Mouse (Mus musculus) liver, postnatal 0 days (tissue): ENCODE measurements around the gene Prl2c1.

Experiments
- CTCF ChIP-seq: sonication (generic); IDR thresholded peaks from 2 replicates; pipeline ENCODE4 v1.5.1; 2016; ENCODE audit warnings: antibody characterized with exemption, low read depth
- EP300 ChIP-seq: IDR thresholded peaks from 2 replicates; pipeline ENCODE4 v1.6.1; 2016; ENCODE audit warnings: antibody characterized with exemption, low read depth, mild to moderate bottlenecking

DNA sequence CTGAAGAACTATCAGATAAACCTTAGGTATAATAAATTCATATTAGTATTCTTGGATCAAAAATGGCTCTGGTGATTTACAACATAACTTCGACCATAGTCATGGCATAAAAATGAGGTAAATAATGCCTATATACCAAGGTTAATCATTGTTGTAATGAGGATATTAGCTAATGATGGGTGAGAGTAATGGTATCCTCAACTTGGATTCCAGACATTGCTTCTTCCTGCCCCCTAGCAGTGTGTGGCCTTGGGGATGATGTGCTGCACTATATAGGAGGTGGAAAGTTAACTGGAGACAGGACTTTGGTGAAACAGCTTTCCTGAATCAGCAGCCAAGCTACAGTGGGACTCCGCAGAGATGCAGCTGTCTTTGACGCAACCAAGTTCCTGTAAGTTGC, at the start of gene Prl2c1:
- TF ChIP-seq CTCF (no peak), EP300 (no peak)
